Mouse (Mus musculus): ENCODE measurements around the gene Acpp. TPM values are rescaled to one million over a fixed set of nuclear protein-coding genes. Genes with fewer than 3 reads are reported as not detected.
"Not testable (repeated sequence)": the region's sequence is repeated elsewhere in the genome, so short reads cannot be mapped to it uniquely, and the experiment has no call there.

The Acpp gene
- total RNA-seq (2015; ENCODE audit: low replicate concordance) (3.3 and 5.9 TPM in 2 replicates), total RNA-seq (2017; ENCODE audit: low replicate concordance) (2.5 and 4.4 TPM in 2 replicates)

DNA sequence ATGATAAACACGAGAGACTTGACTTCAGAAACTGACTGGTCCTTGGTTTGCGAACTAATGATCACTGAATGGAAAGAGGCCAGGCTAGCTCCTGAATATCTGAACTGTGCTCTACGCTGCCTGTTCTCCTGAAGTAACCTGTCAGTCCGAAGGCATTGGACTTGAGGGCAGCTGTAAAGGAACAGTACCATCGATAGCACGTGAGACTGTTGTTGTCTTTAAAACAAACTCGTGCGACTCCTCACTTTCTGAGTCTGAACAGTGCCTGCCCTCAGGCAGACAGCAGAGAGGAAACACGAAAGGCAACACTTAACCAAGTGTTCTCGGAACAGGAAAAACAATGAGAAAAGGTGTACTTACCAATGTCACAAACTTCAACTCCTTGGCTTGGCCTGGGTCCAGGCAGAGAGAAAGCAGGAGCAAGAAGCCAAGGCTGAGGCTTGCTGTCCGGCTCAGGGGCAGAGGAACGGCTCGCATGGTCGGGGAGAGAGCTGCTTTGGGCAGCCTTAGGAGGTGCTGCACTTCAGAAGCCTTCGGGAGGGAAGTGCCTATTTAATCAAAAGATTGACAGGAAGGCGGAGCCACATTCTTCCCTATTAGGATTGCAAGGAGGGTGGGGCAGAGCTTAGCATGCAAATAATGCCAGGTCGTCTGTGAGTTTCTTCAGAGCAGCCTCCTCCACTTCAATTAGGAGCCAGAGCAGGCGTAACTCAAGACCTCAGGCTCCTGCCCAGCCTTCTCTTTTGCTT, at the start of gene Acpp:
Gene Acpp (minus strand): TSS at position 566 of the 749 bp plus-strand sequence.
- ATAC-seq (replicated peaks; ENCODE audit: low FRiP score, poor library complexity, severe bottlenecking) = no peak

GRCm38 (mm10) chr9:104382571-104383170, 45.1 kb upstream of the Acpp start:
- ATAC-seq (replicated peaks; ENCODE audit: low FRiP score, poor library complexity, severe bottlenecking) = no peak

DNA sequence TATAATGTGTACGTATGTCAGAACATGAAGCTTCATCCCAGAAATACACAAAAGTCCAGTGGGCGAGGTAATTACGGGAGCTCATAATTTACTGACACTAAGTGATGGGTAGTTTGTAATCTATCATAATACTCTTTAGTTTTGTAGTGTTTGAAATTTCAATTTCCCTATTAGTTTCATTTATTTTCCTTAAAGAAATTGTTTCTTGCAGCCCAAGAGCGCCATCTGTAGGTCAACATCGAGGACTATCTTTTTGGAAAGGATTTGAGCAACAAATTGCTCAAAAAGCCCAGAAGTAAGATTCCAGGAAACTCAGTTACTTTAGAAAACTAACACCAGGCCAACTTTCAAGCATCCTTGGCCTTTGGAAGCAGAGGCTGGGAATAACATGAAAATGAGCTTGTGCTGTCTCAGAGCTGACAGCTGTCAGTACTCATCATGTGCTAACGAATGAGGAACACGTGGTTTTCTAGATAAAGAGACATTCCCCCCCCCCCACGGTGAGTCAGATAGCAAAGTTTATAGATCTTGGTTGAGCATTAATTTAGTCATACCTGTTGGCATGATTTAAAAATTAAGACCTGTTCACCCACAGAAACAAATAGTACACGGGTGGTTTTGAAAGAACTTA, 42.1 kb upstream of the Acpp start:
- ATAC-seq (replicated peaks; ENCODE audit: low FRiP score, poor library complexity, severe bottlenecking) = no peak

DNA sequence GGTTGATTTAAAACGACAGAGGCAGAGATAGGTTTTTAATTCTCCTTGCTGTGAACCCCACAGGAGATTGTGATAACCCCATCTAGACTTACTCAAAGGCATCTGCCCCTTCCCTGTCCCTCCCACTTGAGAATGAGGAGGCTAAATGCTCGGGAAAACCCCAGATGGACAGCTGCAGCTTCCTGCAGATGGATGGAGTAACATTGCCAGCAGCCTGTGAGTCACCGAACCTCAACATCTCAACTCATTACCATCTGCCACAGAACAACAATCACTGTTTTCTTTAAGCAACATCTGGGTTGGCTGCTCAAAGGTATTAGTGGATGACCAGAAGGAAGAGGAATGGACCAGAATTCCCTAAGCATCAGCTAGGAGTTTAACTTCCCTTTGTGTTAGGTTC, 38.0 kb upstream of the Acpp start:
- no peak for ATAC-seq (replicated peaks; ENCODE audit: low FRiP score, poor library complexity, severe bottlenecking)

DNA sequence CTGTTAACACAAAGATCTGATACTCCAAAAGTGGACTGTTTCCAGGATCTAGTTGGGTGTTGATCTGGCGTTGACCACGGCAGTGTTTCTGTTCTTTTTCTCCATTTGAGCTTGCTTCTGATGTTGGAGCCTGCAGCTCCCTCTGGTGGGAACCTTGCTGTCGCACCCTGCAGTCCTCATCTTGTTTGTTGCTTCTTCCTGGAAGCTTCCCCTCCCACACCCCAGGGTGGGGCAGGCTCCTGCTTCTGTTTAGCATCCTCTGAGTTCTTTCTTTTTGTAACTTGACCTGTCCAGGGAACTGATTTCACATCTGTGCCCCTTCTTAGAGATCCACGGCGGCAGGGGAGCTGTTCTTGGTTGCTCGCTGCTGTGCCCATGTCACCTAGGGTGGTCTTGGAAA, 35.7 kb upstream of the Acpp start:
- no peak for ATAC-seq (replicated peaks; ENCODE audit: low FRiP score, poor library complexity, severe bottlenecking)

GRCm38 (mm10) chr9:104366983-104367382, 29.4 kb upstream of the Acpp start:
- ATAC-seq (replicated peaks; ENCODE audit: low FRiP score, poor library complexity, severe bottlenecking) = no peak

GRCm38 (mm10) chr9:104361951-104362350, 24.4 kb upstream of the Acpp start:
- not testable (repeated sequence) for ATAC-seq (replicated peaks; ENCODE audit: low FRiP score, poor library complexity, severe bottlenecking)

DNA sequence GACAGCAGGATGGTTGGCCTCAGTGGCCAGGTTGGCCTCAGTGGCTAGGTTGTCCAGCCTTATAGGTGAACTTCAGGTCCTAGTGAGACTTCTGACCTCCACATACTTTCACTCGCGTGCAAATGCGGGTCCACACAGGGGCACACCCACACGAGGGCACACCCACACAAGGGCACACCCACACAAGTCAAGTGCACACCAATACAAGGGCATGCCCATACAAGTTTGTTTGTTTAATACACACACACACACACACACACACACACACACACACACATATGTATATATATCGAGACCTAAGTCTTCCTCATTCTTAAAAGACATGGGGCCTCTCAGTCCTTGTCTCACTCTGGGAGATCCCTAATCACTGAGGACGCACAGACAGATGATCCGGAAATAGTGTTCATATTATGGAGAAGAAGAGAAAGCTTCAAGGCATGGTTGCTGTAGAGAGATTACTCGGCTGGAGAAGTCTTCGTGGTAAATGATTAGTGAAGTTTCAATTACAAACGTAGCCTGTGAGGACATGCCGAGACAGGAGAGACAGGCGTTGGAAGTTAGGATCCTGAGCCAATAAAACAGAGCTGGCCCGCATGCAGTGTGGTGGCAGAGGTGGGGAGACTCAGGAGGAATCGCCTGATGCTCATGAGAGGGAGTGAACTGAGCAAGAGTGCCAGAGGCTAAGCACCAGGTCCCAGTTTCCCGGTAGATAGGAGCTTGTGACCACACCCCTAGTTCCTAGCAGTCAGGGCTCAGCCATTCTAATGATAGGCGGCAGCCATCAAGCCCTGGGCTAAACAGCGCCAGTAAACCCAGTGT, 23.7 kb upstream of the Acpp start:
- ATAC-seq (replicated peaks; ENCODE audit: low FRiP score, poor library complexity, severe bottlenecking) = no peak

- ATAC-seq (replicated peaks; ENCODE audit: low FRiP score, poor library complexity, severe bottlenecking) = no peak
These were observed 22.8 kb upstream of the Acpp start for GRCm38 (mm10) chr9:104360389-104360788.

DNA sequence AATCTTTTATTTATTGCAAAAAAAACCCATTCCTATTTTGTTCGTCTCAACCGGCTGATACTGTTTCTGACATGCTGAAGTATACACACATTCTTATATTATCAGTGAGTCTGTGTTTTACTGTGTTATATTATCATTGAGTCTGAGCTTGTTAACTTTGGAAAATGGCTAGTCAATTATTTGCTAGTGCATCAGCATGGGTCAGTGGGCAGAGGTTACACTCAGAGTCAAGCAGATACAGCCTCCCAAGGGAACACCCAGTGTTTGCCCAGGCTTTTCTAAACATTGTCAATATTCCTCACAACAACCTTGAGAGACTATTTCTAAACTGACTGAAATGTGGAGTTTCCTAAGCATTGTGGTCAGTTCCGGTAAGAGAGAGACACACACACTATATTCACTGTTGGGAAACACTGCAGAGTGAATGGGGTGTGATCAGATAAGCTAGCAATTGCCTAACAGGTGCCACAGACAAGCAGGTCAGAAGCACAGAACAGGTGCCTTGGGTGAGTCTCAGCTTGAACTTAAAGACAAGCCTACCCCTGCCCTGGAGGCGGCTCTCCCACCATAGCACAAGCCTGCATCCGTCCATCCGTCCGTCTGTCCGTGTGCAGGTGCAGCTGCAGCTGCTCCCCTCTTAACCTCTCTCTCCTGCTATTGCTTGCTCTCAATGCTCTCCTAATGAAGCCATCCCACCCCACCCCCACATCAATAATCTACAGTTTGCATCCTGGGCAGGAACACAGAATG, 18.1 kb upstream of the Acpp start:
- no peak for ATAC-seq (replicated peaks; ENCODE audit: low FRiP score, poor library complexity, severe bottlenecking)

GRCm38 (mm10) chr9:104344136-104344535, 6.6 kb upstream of the Acpp start:
- no peak for ATAC-seq (replicated peaks; ENCODE audit: low FRiP score, poor library complexity, severe bottlenecking)

- ATAC-seq (replicated peaks; ENCODE audit: low FRiP score, poor library complexity, severe bottlenecking) = no peak
These were observed 1.9 kb upstream of the Acpp start for GRCm38 (mm10) chr9:104339483-104339882.

DNA sequence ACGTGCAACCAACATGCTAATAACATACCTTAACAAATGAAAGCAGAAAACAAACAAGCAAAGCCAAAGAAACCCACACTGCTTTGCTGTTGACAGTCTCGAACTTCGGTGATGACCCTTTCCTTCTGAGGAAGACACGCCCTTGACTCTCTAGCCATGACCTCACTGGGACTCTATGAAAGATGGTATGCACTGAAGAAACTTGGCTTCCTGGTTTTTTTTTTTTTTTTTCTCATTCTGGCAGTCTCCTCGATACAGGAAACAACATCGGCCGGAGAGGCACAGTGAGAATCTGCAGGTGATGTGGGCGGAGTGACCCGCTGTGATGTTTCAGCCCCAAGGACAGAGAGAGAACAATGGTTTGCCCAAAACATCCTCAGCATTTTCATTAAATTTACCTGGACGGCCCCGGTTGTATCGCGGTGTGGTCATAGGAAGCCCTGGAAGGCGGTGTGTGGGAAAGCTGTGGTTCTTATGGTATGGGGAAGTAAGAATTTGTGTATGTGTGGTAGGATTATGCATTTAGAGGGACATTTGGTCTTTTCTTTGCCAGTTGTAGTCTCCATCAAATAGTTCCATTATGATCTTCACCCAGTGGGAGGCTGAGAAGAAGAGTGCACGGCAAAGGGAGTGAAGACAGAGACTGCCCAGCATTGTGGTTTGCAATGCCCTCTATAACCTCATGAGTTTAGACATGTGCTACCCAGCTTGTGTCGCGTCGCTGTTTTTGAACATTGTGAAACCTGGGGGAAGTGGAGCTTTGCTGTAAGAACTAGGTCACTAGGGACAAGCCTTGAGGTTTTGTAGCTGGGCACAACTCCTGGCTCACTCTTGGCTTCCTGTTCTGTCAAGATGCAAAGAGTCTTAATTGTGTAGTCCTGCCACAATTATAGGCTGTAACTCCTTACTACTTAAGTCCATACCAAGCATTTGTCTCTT, 1.2 kb upstream of the Acpp start:
- no peak for ATAC-seq (replicated peaks; ENCODE audit: low FRiP score, poor library complexity, severe bottlenecking)

GRCm38 (mm10) chr9:104331301-104331700, 6.2 kb downstream of the Acpp start:
- no peak for ATAC-seq (replicated peaks; ENCODE audit: low FRiP score, poor library complexity, severe bottlenecking)

- ATAC-seq (replicated peaks; ENCODE audit: low FRiP score, poor library complexity, severe bottlenecking) = no peak
These were observed 8.9 kb downstream of the Acpp start for GRCm38 (mm10) chr9:104328655-104329054.

DNA sequence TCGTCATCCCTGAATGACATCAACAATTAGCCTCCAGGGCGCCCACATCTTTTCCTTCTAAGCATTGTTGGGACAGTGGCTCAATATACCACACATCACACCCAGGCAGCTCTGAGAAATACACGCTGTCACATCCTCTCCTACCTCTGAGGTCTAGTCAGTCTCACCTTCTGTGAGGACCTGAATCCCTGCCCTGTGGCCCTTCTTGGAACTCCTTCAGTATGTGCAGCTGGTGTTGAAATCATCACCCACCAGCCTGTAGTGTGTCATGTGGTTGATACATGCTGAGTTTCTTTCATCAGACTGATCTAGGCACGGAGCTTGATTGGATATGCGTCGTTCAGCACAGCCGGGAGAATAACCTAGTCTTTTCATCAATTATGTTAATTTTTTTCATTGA, 16.0 kb downstream of the Acpp start:
- ATAC-seq (replicated peaks; ENCODE audit: low FRiP score, poor library complexity, severe bottlenecking) = no peak

- ATAC-seq (replicated peaks; ENCODE audit: low FRiP score, poor library complexity, severe bottlenecking) = no peak
These were observed 21.2 kb downstream of the Acpp start for GRCm38 (mm10) chr9:104316351-104316750.

GRCm38 (mm10) chr9:104315499-104315898, 22.0 kb downstream of the Acpp start:
- ATAC-seq (replicated peaks; ENCODE audit: low FRiP score, poor library complexity, severe bottlenecking) = no peak

Data from erythroblast, adult 5-6 weeks (primary cell).